Mouse (Mus musculus): Measurements from ENCODE around the gene Dnajb13. TPM values are rescaled to one million over a fixed set of nuclear protein-coding genes. Genes with fewer than 3 reads are reported as not detected.
A peak's percentile ranks its signal among the peaks of the same experiment; 100 is the strongest.

Gene Dnajb13
- polyA plus RNA-seq, 1 experiment from 2014 or later, result 0.81 TPM

DNA sequence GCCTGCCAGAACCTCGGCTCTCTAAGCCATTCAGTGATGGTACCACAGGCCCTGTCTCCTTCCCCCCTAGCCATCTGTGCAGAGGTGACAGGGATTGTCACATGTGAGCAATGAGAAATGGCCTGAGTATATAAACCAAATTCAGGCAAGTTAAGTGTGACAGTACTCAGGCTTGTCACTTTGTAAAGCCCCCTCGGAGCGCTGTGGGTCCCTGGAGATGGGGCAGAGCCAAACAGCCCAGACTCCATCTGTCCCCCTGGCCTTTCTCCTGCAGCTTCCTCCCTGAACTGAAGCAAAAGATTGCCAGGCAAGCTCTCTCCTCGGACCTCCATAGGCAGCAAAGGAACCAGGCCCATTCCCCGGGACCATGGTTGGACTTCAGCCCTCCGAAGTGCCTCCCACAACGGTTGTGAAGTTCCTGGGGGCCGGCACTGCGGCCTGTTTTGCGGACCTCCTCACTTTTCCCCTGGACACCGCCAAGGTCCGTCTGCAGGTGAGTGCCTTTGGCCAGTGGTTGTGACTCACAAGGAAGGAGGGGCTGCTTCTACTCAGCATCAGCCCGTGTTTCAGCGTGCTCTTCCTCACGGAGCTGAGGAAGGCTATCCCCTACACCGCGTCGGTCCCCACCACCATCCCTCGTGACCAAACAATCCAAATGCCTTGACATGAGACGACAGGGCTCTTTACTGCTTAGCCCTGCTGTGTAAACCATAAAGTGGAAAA, 35.5 kb downstream of the Dnajb13 start:
- no peak for DNase-seq (ENCODE audit: low spot score)
- Histone ChIP-seq H3K27me3 (ENCODE audit: low read depth, poor library complexity, severe bottlenecking) (no peaks in the 10 kb centered on the region), H3K9me3 (replicated peaks) (no peaks in the 10 kb centered on the region), H3K36me3 (no peaks in the 10 kb centered on the region), H3K27ac (replicated peaks) (no peak overlapping the region), H3K4me1 (no peaks in the 10 kb centered on the region), H3K4me3 (no peak overlapping the region)
- WGBS, result 83% methylated on average over 20 of the region's 20 CpGs

GRCm38 (mm10) chr7:100474680-100475079, 40.1 kb downstream of the Dnajb13 start:
- no peak for DNase-seq (ENCODE audit: low spot score)
- Histone ChIP-seq H3K27me3 (ENCODE audit: low read depth, poor library complexity, severe bottlenecking) (no peaks in the 10 kb centered on the region), H3K9me3 (replicated peaks) (no peaks in the 10 kb centered on the region), H3K4me1 (no peaks in the 10 kb centered on the region), H3K4me3 (no peak overlapping the region), H3K36me3 (peaks cover 16% of the 10 kb centered on the region), H3K27ac (replicated peaks) (no peak overlapping the region)
- WGBS, result 75% methylated on average over 1 of the region's 1 CpGs

DNA sequence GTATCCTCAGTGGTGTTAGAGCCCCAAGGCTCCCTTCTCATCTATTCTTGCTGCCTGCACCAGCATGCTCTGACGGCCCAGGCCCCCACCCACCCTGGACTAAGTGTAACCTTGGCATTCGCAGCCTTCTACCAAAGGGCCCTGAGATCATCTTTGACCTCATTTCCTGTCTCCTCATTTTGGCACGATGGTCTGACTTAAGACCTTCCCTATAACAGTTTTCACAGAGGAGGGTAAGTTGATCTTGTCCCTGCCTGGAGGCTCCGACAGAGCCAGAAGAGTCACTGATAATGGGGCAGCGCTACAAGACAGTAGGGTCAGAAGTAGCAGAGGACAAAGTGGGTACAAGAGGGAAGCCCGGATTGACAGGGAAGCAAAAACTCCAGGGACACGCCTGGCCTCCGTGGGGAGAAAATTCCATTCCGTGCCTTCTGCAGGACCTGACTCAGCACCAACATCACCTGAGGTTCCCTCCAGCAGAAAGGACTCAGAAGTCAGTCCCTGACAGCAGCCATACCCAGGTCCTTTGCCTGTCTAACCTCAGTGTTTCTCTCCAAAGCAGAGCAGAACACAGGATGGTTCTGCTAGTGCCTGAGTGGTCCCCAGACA, 40.8 kb downstream of the Dnajb13 start:
- H3K27ac ChIP-seq (replicated peaks), result no peak overlapping the region
- H3K27me3 ChIP-seq (ENCODE audit: low read depth, poor library complexity, severe bottlenecking), result no peaks in the 10 kb centered on the region
- no peaks in the 10 kb centered on the region for H3K9me3 ChIP-seq (replicated peaks)
- H3K36me3 ChIP-seq, result peaks cover 23% of the 10 kb centered on the region
- H3K4me1 ChIP-seq, result no peaks in the 10 kb centered on the region
- DNase-seq (ENCODE audit: low spot score), result no peak
- H3K4me3 ChIP-seq, result no peak overlapping the region
- 92% methylated on average over 9 of the region's 9 CpGs for WGBS

DNA sequence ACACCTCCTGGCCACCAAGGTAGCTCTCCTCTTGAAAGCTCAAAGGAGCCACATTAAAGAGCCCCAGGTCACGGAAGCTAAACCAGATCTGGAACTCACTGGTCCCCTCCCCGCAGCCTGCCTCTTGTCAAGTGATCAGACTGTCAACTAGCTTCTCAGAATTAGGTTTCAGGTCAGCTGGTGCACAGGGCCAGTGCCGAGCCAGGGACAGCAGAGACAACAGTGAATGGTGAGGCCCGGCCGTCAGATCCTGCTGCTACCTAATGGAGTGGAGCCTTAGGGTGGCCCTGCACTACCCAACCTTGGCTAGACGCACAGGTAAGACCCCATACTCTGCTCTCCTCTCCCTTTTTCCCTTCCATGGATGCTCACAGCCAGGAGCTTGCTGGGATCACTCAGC, 42.0 kb downstream of the Dnajb13 start, which contains the start of gene Ucp3:
Ucp3 (plus strand) TSS at position 214 of the 400 bp plus-strand sequence.
- Histone ChIP-seq H3K4me3 (no peak within 1 kb of the TSS), H3K4me1 (no peaks in the 10 kb centered on the region), H3K36me3 (peaks cover 35% of the 10 kb centered on the region), H3K27ac (replicated peaks) (0 out of 2 replicates have a peak within 1 kb of the TSS, but pooled peaks have one; percentile 9), H3K9me3 (replicated peaks) (no peaks in the 10 kb centered on the region), H3K27me3 (ENCODE audit: low read depth, poor library complexity, severe bottlenecking) (no peaks in the 10 kb centered on the region)
- no peak for DNase-seq (ENCODE audit: low spot score)
- WGBS, result 88% methylated on average over 6 of the region's 6 CpGs

GRCm38 (mm10) chr7:100471407-100471797, 43.4 kb downstream of the Dnajb13 start:
- Histone ChIP-seq H3K4me3 (no peak overlapping the region), H3K27me3 (ENCODE audit: low read depth, poor library complexity, severe bottlenecking) (no peaks in the 10 kb centered on the region), H3K36me3 (peaks cover 48% of the 10 kb centered on the region), H3K4me1 (no peaks in the 10 kb centered on the region), H3K27ac (replicated peaks) (no peak overlapping the region), H3K9me3 (replicated peaks) (no peaks in the 10 kb centered on the region)
- no peak for DNase-seq (ENCODE audit: low spot score)
- 94% methylated on average over 1 of the region's 1 CpGs for WGBS

- Histone ChIP-seq H3K4me1 (no peaks in the 10 kb centered on the region), H3K36me3 (peaks cover 53% of the 10 kb centered on the region), H3K27ac (replicated peaks) (no peak overlapping the region), H3K4me3 (no peak overlapping the region), H3K9me3 (replicated peaks) (no peaks in the 10 kb centered on the region), H3K27me3 (ENCODE audit: low read depth, poor library complexity, severe bottlenecking) (no peaks in the 10 kb centered on the region)
- 93% methylated on average over 11 of the region's 11 CpGs for WGBS
- DNase-seq (ENCODE audit: low spot score), result no peak
Observed at GRCm38 (mm10) chr7:100470796-100471406, 43.9 kb downstream of the Dnajb13 start.

- H3K9me3 ChIP-seq (replicated peaks), result no peaks in the 10 kb centered on the region
- no peak overlapping the region for H3K4me3 ChIP-seq
- no peak for DNase-seq (ENCODE audit: low spot score)
- WGBS, result 88% methylated on average over 1 of the region's 1 CpGs
- H3K27ac ChIP-seq (replicated peaks), result no peak overlapping the region
- H3K4me1 ChIP-seq, result no peaks in the 10 kb centered on the region
- H3K27me3 ChIP-seq (ENCODE audit: low read depth, poor library complexity, severe bottlenecking), result no peaks in the 10 kb centered on the region
- peaks cover 67% of the 10 kb centered on the region for H3K36me3 ChIP-seq
Observed at GRCm38 (mm10) chr7:100469502-100469901, 45.3 kb downstream of the Dnajb13 start.

- WGBS, result 90% methylated on average over 6 of the region's 6 CpGs
- DNase-seq (ENCODE audit: low spot score), result no peak
- no peak overlapping the region for H3K27ac ChIP-seq (replicated peaks)
- peaks cover 74% of the 10 kb centered on the region for H3K36me3 ChIP-seq
- H3K4me1 ChIP-seq, result no peaks in the 10 kb centered on the region
- no peaks in the 10 kb centered on the region for H3K9me3 ChIP-seq (replicated peaks)
- no peaks in the 10 kb centered on the region for H3K27me3 ChIP-seq (ENCODE audit: low read depth, poor library complexity, severe bottlenecking)
- H3K4me3 ChIP-seq, result no peak overlapping the region
Observed at GRCm38 (mm10) chr7:100468761-100469160, 46.0 kb downstream of the Dnajb13 start.

- no peaks in the 10 kb centered on the region for H3K9me3 ChIP-seq (replicated peaks)
- H3K4me1 ChIP-seq, result no peaks in the 10 kb centered on the region
- DNase-seq (ENCODE audit: low spot score), result no peak
- 90% methylated on average over 11 of the region's 11 CpGs for WGBS
- H3K27ac ChIP-seq (replicated peaks), result 0 out of 2 replicates have a peak overlapping the region, but pooled peaks have one; percentile 19
- no peaks in the 10 kb centered on the region for H3K27me3 ChIP-seq (ENCODE audit: low read depth, poor library complexity, severe bottlenecking)
- peaks cover 92% of the 10 kb centered on the region for H3K36me3 ChIP-seq
- no peak overlapping the region for H3K4me3 ChIP-seq
Observed at GRCm38 (mm10) chr7:100466781-100467510, 47.8 kb downstream of the Dnajb13 start.

- Histone ChIP-seq H3K36me3 (peaks cover 98% of the 10 kb centered on the region), H3K4me3 (no peak overlapping the region), H3K4me1 (no peaks in the 10 kb centered on the region), H3K27ac (replicated peaks) (0 out of 2 replicates have a peak overlapping the region, but pooled peaks have one; percentile 23), H3K9me3 (replicated peaks) (no peaks in the 10 kb centered on the region), H3K27me3 (ENCODE audit: low read depth, poor library complexity, severe bottlenecking) (no peaks in the 10 kb centered on the region)
- DNase-seq (ENCODE audit: low spot score), result no peak
- WGBS, result 89% methylated on average over 5 of the region's 5 CpGs
Observed at GRCm38 (mm10) chr7:100465656-100466309, 49.0 kb downstream of the Dnajb13 start.

DNA sequence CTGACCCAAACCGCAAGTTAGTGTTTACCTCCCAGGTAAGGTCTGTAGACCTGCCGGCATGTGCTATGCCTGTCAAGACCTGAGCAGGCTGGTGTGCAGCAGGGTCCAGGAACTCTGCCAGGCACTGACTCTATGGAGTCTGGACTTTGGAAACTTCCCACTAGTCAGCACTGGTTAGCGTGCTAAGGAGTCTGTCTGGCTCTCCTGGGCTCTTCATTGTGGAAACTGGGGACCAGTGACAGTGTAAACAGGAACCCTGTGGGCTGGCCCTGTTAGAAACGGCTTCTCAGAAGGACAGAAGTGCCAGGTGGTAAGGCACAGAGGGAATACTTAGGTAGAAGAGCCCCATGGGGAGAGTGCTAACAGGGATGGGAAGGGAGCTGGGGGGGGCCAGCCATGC, 49.5 kb downstream of the Dnajb13 start:
- H3K27ac ChIP-seq (replicated peaks), result 0 out of 2 replicates have a peak overlapping the region, but pooled peaks have one; percentile 23
- WGBS, result 82% methylated on average over 4 of the region's 4 CpGs
- H3K36me3 ChIP-seq, result peaks cover 98% of the 10 kb centered on the region

GRCm38 (mm10) chr7:100464248-100464647, 50.5 kb downstream of the Dnajb13 start:
- no peak overlapping the region for H3K27ac ChIP-seq (replicated peaks)
- H3K9me3 ChIP-seq (replicated peaks), result no peaks in the 10 kb centered on the region
- no peak for DNase-seq (ENCODE audit: low spot score)
- 92% methylated on average over 7 of the region's 7 CpGs for WGBS
- no peaks in the 10 kb centered on the region for H3K4me1 ChIP-seq
- H3K4me3 ChIP-seq, result no peak overlapping the region
- H3K27me3 ChIP-seq (ENCODE audit: low read depth, poor library complexity, severe bottlenecking), result no peaks in the 10 kb centered on the region
- H3K36me3 ChIP-seq, result peaks cover 98% of the 10 kb centered on the region

More for the DNA sequence above, 49.5 kb downstream of the Dnajb13 start:
- no peaks in the 10 kb centered on the region for H3K9me3 ChIP-seq (replicated peaks)
- H3K4me3 ChIP-seq, result no peak overlapping the region
- no peaks in the 10 kb centered on the region for H3K4me1 ChIP-seq
- no peak for DNase-seq (ENCODE audit: low spot score)
- H3K27me3 ChIP-seq (ENCODE audit: low read depth, poor library complexity, severe bottlenecking), result no peaks in the 10 kb centered on the region

Data from midbrain, embryonic 10.5 days (tissue).